Mouse (Mus musculus): ENCODE data around the gene Slit2. TPM values are rescaled to one million over a fixed set of nuclear protein-coding genes. Genes with fewer than 3 reads are reported as not detected.

Slit2 gene
- polyA plus RNA-seq, 1 experiment from 2014 or later = 25.4 TPM

DNA sequence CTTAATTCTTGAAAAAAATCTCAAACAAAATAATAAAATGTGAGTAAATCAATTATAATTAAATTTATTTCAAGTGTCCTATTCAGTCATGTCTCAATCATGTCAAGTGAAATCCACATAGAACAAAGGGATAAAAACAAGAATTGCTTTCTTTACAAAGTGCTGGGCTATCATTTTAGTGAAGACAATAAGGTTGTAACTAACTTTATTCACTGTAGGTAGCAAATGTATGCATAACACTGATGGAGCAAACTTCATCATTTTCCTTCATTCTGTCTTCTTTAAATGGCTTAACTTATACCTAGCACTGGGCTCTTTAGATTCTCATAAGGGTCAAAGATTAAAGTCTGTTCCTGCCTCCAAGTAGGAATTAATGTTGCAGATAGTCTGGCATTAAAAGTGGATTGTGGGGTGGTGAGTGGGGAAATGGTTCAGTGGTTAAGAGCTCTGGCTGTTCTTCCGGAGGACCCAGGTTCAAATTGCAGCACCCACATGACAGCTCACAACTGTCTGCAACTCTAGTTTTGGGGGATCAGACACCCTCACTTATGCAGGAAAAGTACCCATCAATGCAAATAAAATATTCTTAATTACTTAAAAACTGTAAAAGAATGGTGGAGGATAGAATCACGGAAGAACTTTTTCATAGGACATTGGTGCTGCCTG, 363.2 kb downstream of the Slit2 start:
- ATAC-seq (replicated peaks) = peak; percentile 28; the same call in 1 of the 2 replicates
- no peaks in the 10 kb centered on the region for H3K9me3 ChIP-seq
- H3K4me3 ChIP-seq = no peak overlapping the region
- 96% methylated on average over 2 of the region's 2 CpGs for WGBS
- no peaks in the 10 kb centered on the region for H3K36me3 ChIP-seq (replicated peaks)
- no peak overlapping the region for H3K27ac ChIP-seq
- H3K9ac ChIP-seq = no peak overlapping the region
- H3K27me3 ChIP-seq (replicated peaks) = no peaks in the 10 kb centered on the region; the same call in 1 of the 2 replicates
- no peak overlapping the region for H3K4me2 ChIP-seq
- H3K4me1 ChIP-seq = no peaks in the 10 kb centered on the region

DNA sequence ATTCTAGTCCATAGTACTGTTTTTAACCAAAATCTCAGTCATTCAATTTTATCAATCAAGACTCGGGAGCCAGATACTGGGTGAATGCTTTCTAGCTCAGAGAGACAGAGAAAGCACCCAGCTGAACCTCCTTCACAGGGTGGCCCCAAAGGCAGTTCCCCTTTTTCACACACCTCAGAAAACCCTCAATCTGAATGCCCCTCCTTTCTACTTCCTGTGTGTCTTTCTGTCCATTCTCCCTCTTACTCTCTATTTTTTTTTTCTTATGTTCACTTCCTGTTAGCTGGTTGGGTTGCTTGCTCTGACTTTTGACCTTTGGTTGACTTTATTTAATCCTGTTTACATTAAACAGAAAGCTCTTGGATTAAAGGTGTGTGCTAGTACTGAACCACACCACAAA, 366.4 kb downstream of the Slit2 start:
- no peak for ATAC-seq (replicated peaks)
- WGBS = 87% methylated on average over 1 of the region's 1 CpGs

More for the DNA sequence above, 366.4 kb downstream of the Slit2 start:
- Histone ChIP-seq H3K9ac (no peak overlapping the region), H3K4me2 (no peak overlapping the region), H3K4me1 (no peaks in the 10 kb centered on the region), H3K4me3 (no peak overlapping the region), H3K27me3 (replicated peaks) (no peaks in the 10 kb centered on the region), H3K27ac (no peak overlapping the region), H3K36me3 (replicated peaks) (no peaks in the 10 kb centered on the region), H3K9me3 (no peaks in the 10 kb centered on the region)

Small RNA genes lying within 50 kb of the gene (microRNA-seq; reads per million reads assigned to microRNA genes)
- 20.4 reads per million, percentile 37 among the genes with 10 or more reads in this experiment for gene Mir218-1
